Mouse (Mus musculus): ENCODE measurements around the gene Plk5.

DNA sequence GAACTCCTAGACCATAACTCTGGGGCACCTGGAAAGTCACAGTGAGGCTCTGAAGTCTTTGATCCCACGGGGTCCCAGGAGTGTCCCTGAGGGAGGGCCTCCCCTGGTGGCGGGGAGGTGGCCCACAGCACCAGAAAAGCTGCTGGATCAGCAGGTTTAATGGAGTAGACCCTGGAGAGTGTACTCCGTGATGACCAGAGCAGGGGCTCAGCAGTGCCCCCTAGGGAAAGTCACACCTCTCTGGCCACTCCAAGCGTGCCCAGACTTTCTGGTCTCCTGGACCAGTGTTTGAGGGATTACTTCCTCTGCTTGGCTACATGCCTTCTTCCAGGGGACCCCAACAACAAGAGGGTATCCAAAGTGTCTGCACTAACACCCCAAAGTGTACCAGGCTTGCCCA, 27.2 kb downstream of the Plk5 start:
- no peak for TF ChIP-seq POLR2A (IDR thresholded peaks at IDR 0.05; ENCODE audit: insufficient read depth, low read length)
- TF ChIP-seq CTCF (IDR thresholded peaks at IDR 0.05; ENCODE audit: low read depth, low read length): peak; percentile 50

Measured in ES-Bruce4 (cell line).